Mouse (Mus musculus) midbrain, embryonic 11.5 days (tissue): ENCODE measurements around the gene Clic6. TPM values are rescaled to one million over a fixed set of nuclear protein-coding genes. Genes with fewer than 3 reads are reported as not detected.
A peak's percentile ranks its signal among the peaks of the same experiment; 100 is the strongest.

Experiments
- ATAC-seq: fragments of 200-750 bp; cut with Nextera tagmentation; 2 replicates; pipeline ENCODE4 v1.8.0; 2017; ENCODE audit warnings: moderate TSS enrichment, moderate library complexity; ENCODE audit not compliant: low FRiP score
- DNase-seq: peaks from one replicate; pipeline ENCODE4 v3.0.0; 2015; ENCODE audit warnings: low spot score; ENCODE audit errors: missing footprints
- H3K27ac ChIP-seq: fragments of 300-500 bp; sonication (generic); 2 replicates; pipeline ENCODE4 v1.5.1; 2014; ENCODE audit warnings: low read depth, low read length
- H3K27me3 ChIP-seq: fragments of 300-500 bp; sonication (generic); 2 replicates; pipeline ENCODE4 v1.6.1; 2014; ENCODE audit warnings: mild to moderate bottlenecking, low read length, moderate library complexity, mixed read lengths; ENCODE audit not compliant: control insufficient read depth, insufficient read depth
- H3K36me3 ChIP-seq: fragments of 300-500 bp; sonication (generic); 2 replicates; pipeline ENCODE4 v1.6.1; 2014; ENCODE audit warnings: mild to moderate bottlenecking, low read length, moderate library complexity, mixed read lengths; ENCODE audit not compliant: control insufficient read depth, insufficient read depth
- H3K4me1 ChIP-seq: fragments of 300-500 bp; sonication (generic); 2 replicates; pipeline ENCODE4 v1.6.1; 2014; ENCODE audit warnings: low read length; ENCODE audit not compliant: control insufficient read depth, insufficient read depth
- H3K4me2 ChIP-seq: fragments of 300-500 bp; sonication (generic); 2 replicates; pipeline ENCODE4 v1.6.1; 2014; ENCODE audit warnings: mild to moderate bottlenecking, moderate library complexity
- H3K4me3 ChIP-seq: fragments of 300-500 bp; sonication (generic); 2 replicates; pipeline ENCODE4 v1.5.1; 2014; ENCODE audit warnings: low read depth, low read length
- H3K9ac ChIP-seq: fragments of 300-500 bp; sonication (generic); 2 replicates; pipeline ENCODE4 v1.6.1; 2014; ENCODE audit warnings: low read length
- H3K9me3 ChIP-seq: fragments of 300-500 bp; sonication (generic); 2 replicates; pipeline ENCODE4 v1.6.1; 2016; ENCODE audit warnings: low read length; ENCODE audit not compliant: control insufficient read depth
- WGBS: fragments of 180-500 bp; shearing (Covaris S2); extraction: QIAGEN DNeasy Blood & Tissue Kit; methylation state at CpG from one replicate; pipeline ENCODE4 v1.1.7; 2014; 5-methylcytosine and 5-hydroxymethylcytosine counted together
- polyA plus RNA-seq: library from polyadenylated mRNA; unstranded; fragments of >200 nt; fragmentation: Nextera tagmentation; extraction: Ambion mirVana; gene quantifications from 2 replicates; pipeline ENCODE4 v1.2.1, GENCODE M21; 2014

Gene Clic6
- polyA plus RNA-seq, 1 experiment from 2014 or later, result 0.72 TPM

- 92% methylated on average over 17 of the region's 17 CpGs for WGBS
- Histone ChIP-seq H3K27me3 (no peaks in the 10 kb centered on the region), H3K9ac (no peak overlapping the region), H3K4me2 (no peak overlapping the region), H3K4me3 (no peak overlapping the region), H3K4me1 (no peaks in the 10 kb centered on the region), H3K27ac (no peak overlapping the region), H3K9me3 (no peaks in the 10 kb centered on the region), H3K36me3 (no peaks in the 10 kb centered on the region)
- ATAC-seq (no peak), DNase-seq (no peak)
Measured at GRCm38 (mm10) chr16:92451516-92452072, 33.9 kb upstream of the Clic6 start.

DNA sequence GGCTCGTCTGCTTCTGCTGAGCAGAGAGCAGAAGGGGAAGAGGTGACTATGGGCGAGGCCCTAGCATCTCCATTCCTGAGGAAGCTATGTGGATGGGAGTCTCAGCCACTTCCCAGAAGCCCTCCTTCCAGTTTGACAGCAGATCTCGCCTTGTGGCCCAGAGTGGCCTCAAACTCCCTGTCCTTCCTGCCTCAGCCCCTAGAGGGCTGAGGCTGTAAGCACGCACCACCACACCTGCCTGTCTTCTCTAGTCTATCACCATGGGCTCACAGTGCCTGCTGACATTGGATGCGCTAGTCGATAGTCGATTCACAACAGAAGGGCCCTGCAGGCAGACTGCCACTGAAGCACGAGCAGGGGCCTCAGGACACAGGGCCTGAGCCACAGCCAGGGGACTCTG is 32.9 kb upstream of the Clic6 start:
- WGBS, result 61% methylated on average over 8 of the region's 8 CpGs
- Histone ChIP-seq H3K9ac (no peak overlapping the region), H3K27ac (no peak overlapping the region), H3K4me2 (no peak overlapping the region), H3K9me3 (no peaks in the 10 kb centered on the region), H3K4me3 (no peak overlapping the region), H3K36me3 (no peaks in the 10 kb centered on the region), H3K27me3 (no peaks in the 10 kb centered on the region), H3K4me1 (0 out of 2 replicates have a peak, but pooled peaks cover 2% of the 10 kb centered on the region)
- ATAC-seq (no peak), DNase-seq (no peak)

GRCm38 (mm10) chr16:92454002-92454401 is 31.5 kb upstream of the Clic6 start:
- Histone ChIP-seq H3K36me3 (no peaks in the 10 kb centered on the region), H3K27ac (no peak overlapping the region), H3K27me3 (no peaks in the 10 kb centered on the region), H3K9ac (no peak overlapping the region), H3K4me1 (0 out of 2 replicates have a peak, but pooled peaks cover 2% of the 10 kb centered on the region), H3K4me2 (no peak overlapping the region), H3K4me3 (no peak overlapping the region), H3K9me3 (no peaks in the 10 kb centered on the region)
- DNase-seq, result no peak
- WGBS, result 84% methylated on average over 7 of the region's 7 CpGs
- no peak for ATAC-seq

GRCm38 (mm10) chr16:92454495-92454894 is 31.0 kb upstream of the Clic6 start:
- Histone ChIP-seq H3K9ac (no peak overlapping the region), H3K4me2 (no peak overlapping the region), H3K27me3 (no peaks in the 10 kb centered on the region), H3K4me1 (0 out of 2 replicates have a peak, but pooled peaks cover 2% of the 10 kb centered on the region), H3K27ac (no peak overlapping the region), H3K9me3 (no peaks in the 10 kb centered on the region), H3K4me3 (no peak overlapping the region), H3K36me3 (no peaks in the 10 kb centered on the region)
- 92% methylated on average over 18 of the region's 18 CpGs for WGBS
- ATAC-seq, result no peak
- DNase-seq, result no peak

DNA sequence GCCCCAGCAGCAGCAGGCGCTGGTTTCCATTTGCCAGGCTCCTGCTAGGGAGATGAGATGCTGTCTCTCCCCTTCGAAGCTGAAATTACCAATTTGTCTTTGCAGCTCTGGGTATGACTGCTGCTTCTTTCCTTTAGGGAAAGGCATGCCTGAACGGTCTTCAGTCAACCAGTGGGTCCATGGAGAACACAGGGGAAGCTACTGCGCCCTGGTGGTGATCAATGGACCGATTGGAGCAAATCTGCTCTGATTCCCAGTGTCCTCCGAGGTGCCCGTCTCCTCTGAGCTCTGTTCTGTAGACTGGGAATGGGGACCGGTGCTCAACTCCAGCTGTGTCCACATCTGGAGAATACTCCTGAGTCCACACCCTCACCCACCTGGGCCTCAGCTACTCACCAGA is 30.0 kb upstream of the Clic6 start:
- no peaks in the 10 kb centered on the region for H3K27me3 ChIP-seq
- no peak overlapping the region for H3K4me3 ChIP-seq
- DNase-seq, result no peak
- H3K27ac ChIP-seq, result no peak overlapping the region
- no peak for ATAC-seq
- 0 out of 2 replicates have a peak, but pooled peaks cover 2% of the 10 kb centered on the region for H3K4me1 ChIP-seq
- no peaks in the 10 kb centered on the region for H3K36me3 ChIP-seq
- H3K9me3 ChIP-seq, result no peaks in the 10 kb centered on the region
- H3K4me2 ChIP-seq, result no peak overlapping the region
- no peak overlapping the region for H3K9ac ChIP-seq
- 68% methylated on average over 8 of the region's 8 CpGs for WGBS

- Histone ChIP-seq H3K4me2 (no peak overlapping the region), H3K9ac (no peak overlapping the region), H3K4me1 (0 out of 2 replicates have a peak, but pooled peaks cover 2% of the 10 kb centered on the region), H3K27me3 (no peaks in the 10 kb centered on the region), H3K9me3 (no peaks in the 10 kb centered on the region), H3K27ac (no peak overlapping the region), H3K36me3 (no peaks in the 10 kb centered on the region), H3K4me3 (no peak overlapping the region)
- DNase-seq (no peak), ATAC-seq (no peak)
- 93% methylated on average over 5 of the region's 5 CpGs for WGBS
Measured at GRCm38 (mm10) chr16:92455969-92456368, 29.6 kb upstream of the Clic6 start.

DNA sequence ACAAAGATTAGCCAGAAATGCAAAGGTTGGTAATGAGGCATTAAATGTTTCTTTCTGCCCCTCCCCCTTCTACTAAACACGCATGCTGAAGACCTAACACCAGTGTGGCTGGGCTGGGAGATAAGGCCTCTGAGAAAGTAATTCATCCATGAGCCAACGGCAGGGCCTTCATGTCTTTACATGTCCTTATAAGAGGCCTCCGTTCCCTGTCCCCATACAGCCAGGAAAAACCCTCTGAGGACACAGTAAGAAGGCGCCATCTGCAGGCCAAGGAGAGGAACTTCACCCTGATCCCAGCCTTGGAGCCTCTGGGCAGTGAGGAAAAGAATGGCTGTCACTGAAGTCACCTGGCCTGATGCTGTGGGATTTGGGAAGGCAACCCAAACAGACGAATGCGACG is 27.9 kb upstream of the Clic6 start:
- 29% methylated on average over 7 of the region's 7 CpGs for WGBS
- DNase-seq, result peak; percentile 92
- no peak overlapping the region for H3K4me3 ChIP-seq
- H3K27ac ChIP-seq, result no peak overlapping the region
- H3K9ac ChIP-seq, result no peak overlapping the region
- ATAC-seq, result peak; percentile 69
- no peak overlapping the region for H3K4me2 ChIP-seq
- H3K27me3 ChIP-seq, result no peaks in the 10 kb centered on the region
- H3K4me1 ChIP-seq, result 0 out of 2 replicates have a peak, but pooled peaks cover 2% of the 10 kb centered on the region
- no peaks in the 10 kb centered on the region for H3K36me3 ChIP-seq
- no peaks in the 10 kb centered on the region for H3K9me3 ChIP-seq

DNA sequence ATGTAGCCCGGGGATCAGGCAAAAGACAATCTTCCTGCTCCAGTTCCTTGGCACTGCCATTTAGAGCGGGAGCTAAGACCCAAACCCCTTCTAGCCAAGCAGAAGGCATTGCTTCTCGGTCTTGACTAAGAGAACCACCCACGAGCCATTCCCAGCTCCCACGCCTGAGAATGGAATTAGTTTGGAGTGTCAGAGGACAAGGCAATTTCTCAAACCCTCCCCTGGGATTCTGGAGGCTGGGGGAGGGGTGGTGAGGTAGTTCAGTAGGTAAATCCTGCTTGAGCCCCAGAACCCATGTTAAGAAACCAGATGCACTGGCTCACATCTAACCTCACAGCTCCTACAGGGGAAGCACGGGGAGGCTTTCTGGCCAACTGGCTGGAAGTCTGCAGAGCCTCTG is 24.1 kb upstream of the Clic6 start:
- no peak overlapping the region for H3K27ac ChIP-seq
- WGBS, result 79% methylated on average over 6 of the region's 6 CpGs
- no peaks in the 10 kb centered on the region for H3K36me3 ChIP-seq
- DNase-seq, result no peak
- H3K9ac ChIP-seq, result no peak overlapping the region
- H3K27me3 ChIP-seq, result no peaks in the 10 kb centered on the region
- H3K4me2 ChIP-seq, result no peak overlapping the region
- H3K4me3 ChIP-seq, result no peak overlapping the region
- H3K4me1 ChIP-seq, result peaks cover 10% of the 10 kb centered on the region
- no peak for ATAC-seq
- no peaks in the 10 kb centered on the region for H3K9me3 ChIP-seq

GRCm38 (mm10) chr16:92464390-92464972 is 21.1 kb upstream of the Clic6 start:
- Histone ChIP-seq H3K36me3 (no peaks in the 10 kb centered on the region), H3K27ac (no peak overlapping the region), H3K27me3 (no peaks in the 10 kb centered on the region), H3K4me2 (peak overlapping the region; percentile 53), H3K4me3 (peak overlapping the region; percentile 73; the same call in 1 of the 2 replicates), H3K4me1 (peaks cover 9% of the 10 kb centered on the region), H3K9ac (peak overlapping the region; percentile 75), H3K9me3 (no peaks in the 10 kb centered on the region)
- ATAC-seq (no peak), DNase-seq (no peak)
- 61% methylated on average over 14 of the region's 14 CpGs for WGBS
